Mouse (Mus musculus): ENCODE measurements around the gene Cdca4.

DNA sequence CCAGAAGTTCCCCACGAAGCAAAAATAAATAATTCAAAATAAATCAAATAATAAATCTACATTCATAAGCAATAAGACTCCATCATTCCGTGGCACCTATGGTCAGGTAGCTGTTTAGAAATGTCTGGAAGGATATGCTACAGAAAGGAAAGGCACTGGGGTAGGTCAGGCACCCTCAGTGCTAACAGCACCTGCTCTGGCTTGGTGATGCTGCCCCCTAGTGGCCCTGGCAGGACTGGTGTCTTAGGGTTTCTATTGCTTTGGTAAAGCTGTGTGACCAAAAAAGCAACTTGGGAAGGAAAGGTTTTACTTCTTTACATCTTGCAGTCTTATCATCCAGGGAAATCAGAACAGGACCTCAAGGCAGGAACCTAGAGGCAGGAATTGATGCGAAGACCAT, 14.6 kb upstream of the Cdca4 start:
- TF ChIP-seq ZC3H11A (IDR thresholded peaks at IDR 0.05; ENCODE audit: borderline replicate concordance, low read depth, low read length), result peak; percentile 66; the same call in 1 of the 2 replicates
- no peak for TF ChIP-seq ZNF384 (IDR thresholded peaks at IDR 0.05; ENCODE audit: low read depth, low read length)
- TF ChIP-seq MAFK (IDR thresholded peaks at IDR 0.05; ENCODE audit: insufficient read depth, low read depth, low read length), result no peak
- TF ChIP-seq CHD2 (IDR thresholded peaks at IDR 0.05; ENCODE audit: low read depth, low read length), result no peak
